Mouse (Mus musculus) kidney, postnatal 25 days (tissue): ENCODE measurements around the gene Lcor.

Experiments
- DNase-seq, 2 experiments: peaks; one replicate each; pipeline ENCODE4 v3.0.0; 2021; ENCODE audit warnings: mixed read lengths in 2 of 2

Gene Lcor

DNA sequence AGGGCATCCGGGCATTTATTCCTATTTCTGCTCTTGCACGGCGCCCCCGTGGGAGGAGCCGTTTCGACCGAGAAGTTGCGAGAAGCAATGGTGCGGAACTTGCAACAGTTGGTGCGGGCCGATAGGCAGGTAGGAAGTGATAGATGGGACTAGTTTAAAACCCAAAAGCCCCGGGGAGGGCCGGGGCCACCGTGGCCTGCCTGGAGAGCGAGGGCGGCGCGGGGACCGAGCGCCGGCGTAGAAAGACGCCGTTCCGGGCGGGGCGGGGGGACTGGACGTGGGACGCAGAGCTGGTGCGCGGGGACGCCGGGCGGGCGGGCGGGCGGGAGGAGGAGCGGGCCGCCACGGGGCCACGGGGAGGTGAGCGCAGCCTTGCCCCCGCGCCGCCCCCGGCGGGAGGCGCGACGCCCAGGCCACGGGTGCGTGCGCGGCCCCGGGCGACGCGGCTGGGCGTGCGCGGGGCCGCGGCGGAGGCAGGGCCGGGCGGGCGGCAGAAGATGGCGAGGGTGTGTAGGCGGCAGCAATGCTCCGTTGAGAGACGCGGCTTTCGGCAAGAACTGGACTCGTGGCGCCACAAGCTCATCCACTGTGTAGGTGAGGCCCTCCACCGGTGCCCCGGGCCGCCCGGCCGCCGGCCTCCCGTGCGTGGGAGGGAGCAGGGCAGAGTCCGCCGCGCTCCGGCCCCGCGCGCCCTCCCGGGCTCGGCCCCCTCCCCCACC lies at the start of gene Lcor:
TSS of gene Lcor (plus strand) at position 448 of the 719 bp plus-strand sequence.
- DNase-seq: peak; percentile 78 to 93

- DNase-seq: no peak
Observed at GRCm38 (mm10) chr19:41435366-41435765, 47.1 kb upstream of the Lcor start.

DNA sequence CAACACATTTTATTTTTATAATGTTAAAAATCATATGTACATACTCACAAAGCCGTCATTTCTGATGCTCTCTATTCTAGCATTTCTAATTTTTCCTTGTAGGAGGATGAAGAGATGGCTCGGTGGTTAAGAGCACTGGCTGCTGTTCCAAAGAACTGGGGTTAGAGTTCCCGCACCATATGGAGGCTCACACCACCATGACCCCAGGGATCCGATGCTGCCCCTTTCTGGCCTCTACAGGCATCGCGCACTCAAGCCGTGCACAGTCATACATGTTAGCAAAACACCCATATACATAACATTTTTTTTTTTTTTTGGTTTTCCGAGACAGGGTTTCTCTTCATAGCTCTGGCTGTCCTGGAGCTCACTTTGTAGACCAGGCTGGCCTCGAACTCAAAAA lies 46.0 kb upstream of the Lcor start:
- no peak for DNase-seq

- no peak for DNase-seq
Observed at GRCm38 (mm10) chr19:41438953-41439352, 43.5 kb upstream of the Lcor start.

- no peak for DNase-seq
Observed at GRCm38 (mm10) chr19:41441446-41441845, 41.0 kb upstream of the Lcor start.

GRCm38 (mm10) chr19:41441911-41442607 lies 40.4 kb upstream of the Lcor start:
- DNase-seq: no peak

DNA sequence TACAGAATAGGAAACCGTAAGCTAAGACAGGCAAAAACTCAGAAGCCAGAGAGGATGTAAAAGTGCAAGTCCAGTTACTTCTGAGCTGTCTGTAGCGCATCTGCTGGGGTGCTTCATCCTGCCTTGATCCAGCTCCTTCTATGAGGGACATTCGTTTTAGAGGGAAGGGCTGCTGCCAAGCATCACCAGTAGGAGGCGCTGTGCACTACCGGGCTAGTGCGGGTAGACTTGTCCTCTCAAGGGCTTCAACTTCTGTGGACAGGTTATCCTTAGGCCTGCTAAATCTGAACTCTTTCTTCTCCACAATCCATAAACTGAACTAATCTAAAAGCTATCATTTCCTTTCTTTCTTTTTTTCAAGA lies 39.8 kb upstream of the Lcor start:
- DNase-seq: peak; percentile 50 to 70

GRCm38 (mm10) chr19:41444491-41444890 lies 37.9 kb upstream of the Lcor start:
- DNase-seq: no peak

- DNase-seq: no peak
Observed at GRCm38 (mm10) chr19:41445013-41445610, 37.3 kb upstream of the Lcor start.

- DNase-seq: no peak
Observed at GRCm38 (mm10) chr19:41445723-41446122, 36.7 kb upstream of the Lcor start.

DNA sequence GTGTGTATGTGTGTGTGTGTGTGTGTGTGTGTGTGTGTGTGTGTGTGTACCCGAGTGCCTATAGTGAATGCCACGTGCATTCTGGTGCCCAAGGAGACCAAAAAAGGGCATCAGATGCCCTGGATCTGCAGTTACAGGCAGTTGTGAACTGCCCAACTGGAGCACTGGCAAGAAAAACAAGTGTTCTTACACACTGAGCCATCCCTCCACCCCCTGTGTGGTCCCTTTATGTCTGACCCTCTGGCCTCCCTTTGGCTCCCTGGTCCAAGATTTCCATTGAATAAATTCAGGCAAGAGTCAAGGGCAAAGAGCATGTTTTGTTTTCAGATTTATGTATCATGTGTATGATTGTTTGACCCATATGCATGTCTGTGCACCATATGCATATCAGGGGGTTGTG lies 35.3 kb upstream of the Lcor start:
- DNase-seq: no peak

GRCm38 (mm10) chr19:41447760-41448159 lies 34.7 kb upstream of the Lcor start:
- no peak for DNase-seq

DNA sequence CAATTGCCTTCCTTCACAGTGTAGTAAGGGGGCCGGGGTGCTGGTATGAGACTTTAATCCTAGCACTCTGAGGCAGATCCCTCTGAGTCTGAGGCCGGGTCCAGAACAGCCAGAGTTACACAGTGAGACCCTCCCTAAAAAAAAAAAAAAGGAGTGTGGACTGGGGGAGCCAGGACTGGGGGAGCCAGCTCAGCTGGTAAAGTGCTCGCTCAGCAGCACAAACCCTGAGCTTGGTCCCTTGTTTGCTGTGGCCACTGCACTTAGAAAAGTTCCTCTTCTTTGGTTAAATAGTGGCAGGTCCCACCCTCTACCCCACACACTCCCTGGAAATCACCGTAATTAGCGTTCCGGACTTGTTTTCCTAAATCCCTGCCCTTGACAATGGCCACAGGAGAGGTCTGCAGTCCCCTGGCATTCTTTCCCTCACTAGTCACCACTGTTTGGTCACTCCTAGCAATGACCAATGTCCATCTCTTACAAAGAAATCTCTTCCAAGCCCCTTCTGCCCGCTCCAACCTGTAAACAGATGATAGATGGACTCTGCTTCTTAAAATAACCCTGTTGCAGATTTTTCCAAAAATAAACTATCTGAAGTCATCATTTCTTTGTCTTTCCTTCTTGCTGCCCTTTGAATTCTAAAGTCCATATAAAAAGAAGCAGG lies 32.9 kb upstream of the Lcor start:
- DNase-seq: no peak

DNA sequence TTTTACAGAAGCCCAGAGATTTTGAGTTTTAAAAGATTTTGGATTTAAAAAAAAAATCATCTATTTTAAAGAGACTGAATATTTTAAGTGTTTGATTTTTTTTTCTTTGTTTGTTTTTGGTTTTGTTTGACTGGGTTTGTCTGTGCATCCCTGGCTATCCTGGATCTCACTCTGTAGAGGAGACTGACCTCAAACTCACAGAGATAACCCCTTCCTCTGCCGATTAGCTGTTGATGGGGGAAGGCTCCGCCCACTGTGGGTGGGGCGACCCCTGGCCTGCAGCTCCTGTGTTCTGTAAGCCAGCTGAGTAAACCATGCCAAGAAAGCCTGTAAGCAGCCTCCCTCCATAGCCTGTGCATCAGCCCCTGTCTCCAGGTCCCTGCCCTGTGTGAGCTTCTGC lies 30.3 kb upstream of the Lcor start:
- no peak for DNase-seq

GRCm38 (mm10) chr19:41454601-41455000 lies 27.8 kb upstream of the Lcor start:
- DNase-seq: no peak

- DNase-seq: peak; percentile 50 to 78
Observed at GRCm38 (mm10) chr19:41455091-41455626, 27.3 kb upstream of the Lcor start.

DNA sequence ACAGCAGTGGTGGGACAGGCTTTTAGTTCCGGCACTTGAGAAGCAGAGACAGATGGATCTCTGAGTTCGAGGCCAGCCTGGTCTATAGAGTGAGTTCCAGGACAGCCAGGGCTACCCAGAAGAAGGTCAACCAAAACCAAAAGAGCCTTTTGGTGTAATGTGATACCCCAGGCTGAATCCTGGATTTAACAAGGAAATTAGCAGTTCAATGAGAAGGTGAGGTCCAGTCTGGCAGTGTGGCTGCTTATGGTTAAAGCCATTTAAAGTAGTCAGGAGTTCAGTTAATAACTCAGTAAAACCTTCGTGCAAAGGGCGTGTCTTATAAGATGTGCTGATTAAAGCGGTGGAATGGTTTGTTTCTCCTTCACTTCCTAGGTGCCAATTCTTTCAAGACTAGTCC lies 25.3 kb upstream of the Lcor start:
- no peak for DNase-seq

DNA sequence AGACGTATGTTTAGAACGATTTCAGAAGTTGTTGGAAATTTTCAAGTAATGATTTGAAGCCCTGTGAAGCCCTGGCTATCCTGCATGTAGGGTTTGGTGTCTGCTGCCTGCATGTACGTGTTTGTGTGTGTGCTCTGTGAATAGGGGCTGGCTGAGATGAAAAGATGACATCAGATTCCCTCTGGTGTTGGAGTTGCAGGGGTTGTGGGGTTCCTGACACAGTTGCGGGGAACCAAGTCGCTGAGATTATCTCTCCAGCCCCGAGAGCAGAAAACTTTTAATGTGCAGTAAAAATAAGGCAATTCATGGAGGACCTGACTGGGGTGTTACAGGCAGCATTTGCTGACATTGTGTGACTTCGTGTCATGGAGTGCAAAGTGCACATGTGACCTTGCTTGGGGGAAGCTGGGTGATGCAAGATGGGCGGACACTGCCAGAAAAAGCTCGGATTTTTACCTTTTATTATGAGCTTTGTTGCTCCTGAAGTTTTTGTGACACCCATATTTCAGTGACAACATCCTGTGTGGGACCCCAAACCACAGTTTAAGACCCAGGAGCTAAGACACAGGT lies 20.2 kb upstream of the Lcor start:
- DNase-seq: no peak

DNA sequence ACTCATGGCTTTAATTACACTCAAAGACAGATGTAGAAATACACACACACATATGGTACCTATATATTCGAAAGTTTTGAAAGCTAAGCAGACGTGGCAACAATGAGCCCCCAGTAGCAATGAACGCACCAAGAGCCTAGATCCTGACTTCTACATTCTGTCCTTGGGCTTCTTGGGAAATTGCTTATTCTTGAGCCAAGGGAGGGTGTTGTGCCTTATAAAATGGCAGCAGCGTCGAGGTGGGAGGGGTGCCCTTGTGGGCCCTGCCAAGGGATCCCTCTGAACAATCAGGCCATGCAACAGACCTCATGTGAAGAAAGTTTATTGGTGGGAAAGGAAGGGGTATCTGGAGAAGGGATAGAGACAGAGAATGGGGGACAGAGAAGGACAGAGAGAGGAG lies 18.6 kb upstream of the Lcor start:
- DNase-seq: no peak

- DNase-seq: no peak
Observed at GRCm38 (mm10) chr19:41466475-41466874, 16.0 kb upstream of the Lcor start.

DNA sequence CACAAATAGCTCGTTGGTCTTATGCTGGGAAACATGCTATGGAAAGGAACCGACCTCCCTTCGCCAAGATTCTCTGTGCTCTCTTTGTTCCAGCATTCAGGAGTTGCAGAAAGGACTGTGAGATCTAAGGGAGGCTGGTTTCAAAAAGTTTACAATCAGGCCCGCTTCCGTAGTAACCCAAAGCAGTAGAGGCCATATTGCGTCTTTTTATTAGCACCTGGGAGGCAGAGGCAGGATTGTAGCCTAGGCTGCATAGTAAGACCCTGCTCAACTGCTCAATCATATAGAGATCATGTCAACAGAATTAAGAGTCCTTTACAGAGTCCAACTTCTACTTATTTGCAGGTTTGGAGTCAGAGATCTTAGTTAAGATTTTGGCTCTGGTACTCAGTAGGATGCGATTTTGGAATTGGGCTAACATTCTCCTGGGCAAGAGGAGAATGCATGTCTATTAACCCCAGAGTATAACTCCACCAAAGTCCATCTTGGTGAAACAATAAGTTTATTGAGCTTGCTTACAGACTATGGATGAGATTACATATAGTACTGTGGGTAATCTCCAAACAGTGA lies 8.8 kb upstream of the Lcor start:
- no peak for DNase-seq

DNA sequence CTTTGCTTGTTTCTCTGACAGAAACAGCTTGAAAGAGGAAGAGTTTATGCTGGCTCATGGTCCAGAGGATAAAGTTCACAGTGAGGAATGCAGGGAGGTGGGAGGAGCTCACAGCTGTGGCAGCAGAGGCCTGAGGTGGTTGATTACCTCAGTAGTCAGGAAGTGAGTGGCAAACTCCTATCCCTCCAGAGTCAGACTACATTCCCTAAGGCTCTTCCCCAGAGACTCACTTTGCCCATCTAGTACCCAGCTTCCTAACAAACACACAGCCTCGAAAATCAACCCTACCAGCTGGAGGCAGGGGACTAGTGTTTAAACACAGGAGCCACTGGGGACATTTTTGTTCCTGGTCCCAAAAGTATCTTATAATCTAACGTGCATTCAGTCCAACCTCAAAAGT lies 7.5 kb upstream of the Lcor start:
- peak; percentile 72 to 85 for DNase-seq
